Mouse (Mus musculus): ENCODE measurements around the gene Adrb1.

DNA sequence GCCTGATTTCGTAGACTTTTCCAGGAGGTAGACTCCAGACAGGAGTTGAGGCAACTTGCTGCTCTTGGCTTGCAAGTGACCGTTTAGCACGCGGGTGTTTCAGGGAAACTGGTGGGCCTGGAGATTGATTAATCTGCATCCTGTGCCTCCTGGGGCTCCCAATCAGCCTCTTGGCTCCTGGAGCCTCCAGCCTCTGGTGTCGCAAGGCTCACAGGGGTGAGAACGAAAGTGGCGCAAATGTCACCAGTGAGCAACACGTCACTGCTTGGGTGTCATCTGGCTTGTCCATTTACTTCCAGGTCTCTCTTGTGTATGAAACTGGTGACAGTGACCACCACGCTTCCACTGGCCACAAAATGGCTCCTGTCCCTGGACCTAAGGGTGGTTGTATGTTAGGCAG lies 43.5 kb upstream of the Adrb1 start:
- TF ChIP-seq MAFK (IDR thresholded peaks at IDR 0.05; ENCODE audit: insufficient read depth, low read depth, low read length), result no peak
- TF ChIP-seq HCFC1 (IDR thresholded peaks at IDR 0.05; ENCODE audit: borderline replicate concordance, insufficient read depth, low read length), result no peak

Measured in ES-E14 (cell line).